Mouse (Mus musculus) cerebellum, adult 18-20 months (tissue): ENCODE data around the gene Slc1a5.

Source experiments
- DNase-seq, 2 experiments: peaks; one replicate each; pipeline ENCODE4 v3.0.0; 2021

Gene Slc1a5

DNA sequence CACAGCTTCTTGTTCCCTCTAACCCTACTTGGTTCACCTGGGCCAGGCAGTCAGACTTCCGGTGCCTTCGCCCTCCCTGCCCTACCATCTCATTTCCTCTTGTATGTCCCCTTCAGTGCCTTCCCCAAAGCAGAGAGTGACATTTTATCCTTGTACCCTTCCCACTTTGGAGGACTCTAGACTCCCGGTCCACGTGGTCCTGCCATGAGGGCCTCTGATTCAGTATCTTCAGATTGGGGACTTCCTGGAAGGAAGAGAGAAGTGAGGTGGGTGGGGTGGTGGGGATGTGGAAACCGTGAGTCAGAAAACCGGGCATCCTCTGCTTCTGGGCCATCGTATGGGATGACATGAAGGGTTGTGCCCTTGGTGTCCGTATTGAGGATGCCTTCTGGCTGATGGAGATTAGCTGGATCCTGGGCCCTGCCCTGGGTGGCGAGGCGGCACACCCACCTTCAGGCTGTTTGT, 2.1 kb downstream of the Slc1a5 start:
- no peak for DNase-seq

DNA sequence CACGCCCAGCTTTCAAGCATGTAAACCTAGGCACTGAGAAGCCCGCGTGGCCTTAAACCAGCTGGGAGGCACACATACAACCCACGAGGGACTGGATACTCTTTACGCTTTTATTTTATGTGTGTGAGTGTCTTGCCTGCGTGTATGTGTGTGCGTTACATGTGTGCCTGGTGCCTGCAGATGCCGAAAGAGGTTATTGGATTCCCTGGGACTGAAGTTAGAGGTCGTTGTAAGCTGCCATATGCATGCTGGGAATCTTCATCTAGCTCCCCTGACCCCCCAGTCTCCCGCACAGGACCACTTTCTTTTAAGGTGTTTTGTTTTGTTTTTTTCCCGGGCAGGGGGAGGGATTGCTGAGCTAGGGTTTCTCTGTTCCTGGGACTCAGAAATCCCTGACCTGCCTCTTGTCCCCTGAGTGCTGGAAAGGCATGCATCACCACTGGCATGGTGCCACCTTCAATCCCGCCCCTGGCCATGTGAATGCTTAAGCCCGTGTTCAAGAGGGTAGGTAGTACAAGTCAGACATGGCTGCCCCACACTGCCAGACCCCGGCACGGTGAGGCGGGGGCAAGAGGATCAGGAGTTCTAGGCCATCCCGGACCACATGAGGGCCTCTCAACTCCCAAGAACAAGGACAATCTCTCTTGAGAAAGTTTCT, 2.7 kb downstream of the Slc1a5 start:
- DNase-seq, result no peak

DNA sequence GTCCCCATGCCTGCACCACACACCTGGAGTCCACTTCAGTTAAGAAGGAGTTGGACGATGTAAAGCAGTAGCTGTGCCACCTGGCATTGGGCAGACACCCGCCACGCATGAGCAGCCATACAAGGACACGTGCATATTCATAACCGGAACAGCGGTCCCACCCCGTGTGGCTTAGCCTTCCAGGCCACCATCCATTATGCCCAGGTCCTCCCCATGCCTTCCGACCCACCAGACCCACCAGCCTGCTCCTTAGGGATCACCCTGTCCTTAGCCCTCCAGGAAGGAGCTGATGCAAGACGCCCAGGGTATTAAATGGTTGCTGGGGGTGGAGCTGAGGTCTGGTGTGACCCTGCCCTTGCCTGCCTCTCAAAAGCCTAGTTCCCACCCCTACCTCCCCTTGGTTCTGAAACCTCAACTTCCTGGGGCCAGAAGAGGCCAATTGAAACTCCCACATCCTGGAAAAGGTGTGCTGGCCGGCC, 3.4 kb downstream of the Slc1a5 start:
- DNase-seq, result no peak

GRCm38 (mm10) chr7:16785541-16786083, 4.5 kb downstream of the Slc1a5 start:
- DNase-seq, result no peak

GRCm38 (mm10) chr7:16792316-16792715, 11.2 kb downstream of the Slc1a5 start:
- no peak for DNase-seq

- DNase-seq, result no peak
These were observed 12.0 kb downstream of the Slc1a5 start for GRCm38 (mm10) chr7:16793010-16793725.

GRCm38 (mm10) chr7:16794886-16795285, 13.7 kb downstream of the Slc1a5 start:
- DNase-seq, result no peak

DNA sequence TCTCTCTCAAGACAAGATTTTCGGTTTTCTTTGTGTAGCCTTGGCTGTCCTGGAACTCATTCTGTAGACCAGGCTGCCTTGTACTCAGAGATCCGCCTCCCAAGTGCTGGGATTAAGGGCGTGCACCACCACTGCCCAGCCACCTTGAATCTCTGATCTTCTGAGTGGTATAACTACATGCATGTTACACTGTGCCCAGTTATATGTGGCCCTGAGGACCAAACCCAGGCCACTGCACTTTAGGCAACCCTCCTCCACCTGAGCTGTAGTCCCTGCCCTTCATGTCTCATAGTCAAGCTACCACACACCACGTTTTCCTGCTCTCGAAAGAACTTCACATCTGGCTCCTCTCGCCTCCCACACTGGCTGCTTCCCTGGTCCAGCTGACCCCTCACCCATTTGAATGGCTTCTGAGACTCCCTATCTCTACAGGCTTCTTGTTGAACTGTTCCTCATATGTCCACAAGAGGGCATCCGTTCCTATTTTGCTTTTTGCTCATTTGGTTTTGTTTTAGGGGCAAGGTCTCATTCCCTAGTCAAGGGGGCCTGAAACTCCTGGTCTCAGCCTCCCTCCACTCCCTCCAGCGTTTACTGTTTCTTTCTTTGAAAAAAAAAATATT, 23.4 kb downstream of the Slc1a5 start:
- peak in 1 of 2 experiments; percentile 21 for DNase-seq

- DNase-seq, result no peak
These were observed 26.8 kb downstream of the Slc1a5 start for GRCm38 (mm10) chr7:16807936-16808335.

GRCm38 (mm10) chr7:16808647-16809046, 27.5 kb downstream of the Slc1a5 start:
- DNase-seq, result no peak

GRCm38 (mm10) chr7:16809739-16810138, 28.6 kb downstream of the Slc1a5 start:
- DNase-seq, result peak; percentile 83

GRCm38 (mm10) chr7:16810399-16810919, 29.3 kb downstream of the Slc1a5 start:
- DNase-seq, result no peak

DNA sequence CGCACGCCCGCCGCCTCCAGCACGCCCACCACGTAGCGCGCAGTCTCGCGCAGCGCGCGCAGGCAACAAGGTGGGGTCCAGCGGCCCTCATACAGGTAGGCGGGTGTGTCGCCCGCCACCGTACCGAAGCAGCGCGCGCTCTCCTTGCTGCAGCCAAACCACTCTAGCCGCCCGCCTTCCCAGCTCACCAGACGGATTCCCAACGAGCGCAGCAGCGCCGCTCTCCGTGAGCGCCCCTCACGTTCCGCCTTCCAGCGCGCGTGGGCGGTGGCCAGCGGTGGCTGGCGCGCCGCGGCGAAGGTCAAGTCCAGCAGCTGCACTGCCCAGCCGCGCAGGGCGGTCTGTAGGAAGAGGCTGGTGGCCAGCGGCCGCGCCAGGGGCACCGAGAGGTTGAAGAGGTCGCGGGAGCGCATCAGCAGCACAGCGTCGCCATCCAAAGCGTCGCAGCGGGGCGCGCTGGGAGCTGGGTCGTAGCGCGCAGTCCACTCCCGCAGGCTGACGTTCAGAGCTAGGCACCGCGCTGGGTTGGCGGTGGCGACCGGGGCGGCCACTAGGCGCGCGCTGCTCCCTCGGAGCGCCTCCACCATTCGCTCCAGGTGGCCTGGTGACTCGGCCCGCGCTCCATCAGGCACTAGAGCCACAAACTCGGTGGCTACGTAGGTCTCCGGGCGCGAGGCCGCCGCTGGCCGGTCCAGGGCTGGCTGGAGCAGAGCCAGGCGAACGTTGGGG, 29.9 kb downstream of the Slc1a5 start:
- peak; percentile 54 to 69 for DNase-seq

DNA sequence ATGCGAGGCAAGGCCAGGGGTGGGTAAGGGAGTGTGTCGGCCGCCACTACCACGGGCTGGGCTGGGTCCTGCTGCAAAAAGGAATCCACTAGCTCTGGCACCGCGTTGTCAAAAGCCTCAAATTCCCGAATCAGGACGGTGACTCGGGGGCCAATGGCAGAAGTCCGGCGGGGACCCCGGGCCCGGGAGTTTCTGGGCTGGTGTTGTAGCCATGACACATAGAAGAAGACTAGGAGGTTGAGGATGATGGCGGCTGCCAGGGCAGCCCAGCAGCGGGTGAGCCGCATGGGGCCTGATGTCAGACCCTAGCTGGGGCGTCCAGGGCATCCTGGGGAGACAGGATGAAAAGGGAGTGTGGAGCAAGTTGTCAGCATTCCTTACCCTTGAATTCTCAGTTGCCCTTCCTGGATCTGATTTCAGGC, 30.5 kb downstream of the Slc1a5 start:
- no peak for DNase-seq

GRCm38 (mm10) chr7:16812505-16812904, 31.4 kb downstream of the Slc1a5 start:
- DNase-seq, result no peak

GRCm38 (mm10) chr7:16815351-16815941, 34.3 kb downstream of the Slc1a5 start, which contains the start of gene Strn4:
Strn4 (plus strand) TSS chr7:16815889.
- DNase-seq, result no peak

DNA sequence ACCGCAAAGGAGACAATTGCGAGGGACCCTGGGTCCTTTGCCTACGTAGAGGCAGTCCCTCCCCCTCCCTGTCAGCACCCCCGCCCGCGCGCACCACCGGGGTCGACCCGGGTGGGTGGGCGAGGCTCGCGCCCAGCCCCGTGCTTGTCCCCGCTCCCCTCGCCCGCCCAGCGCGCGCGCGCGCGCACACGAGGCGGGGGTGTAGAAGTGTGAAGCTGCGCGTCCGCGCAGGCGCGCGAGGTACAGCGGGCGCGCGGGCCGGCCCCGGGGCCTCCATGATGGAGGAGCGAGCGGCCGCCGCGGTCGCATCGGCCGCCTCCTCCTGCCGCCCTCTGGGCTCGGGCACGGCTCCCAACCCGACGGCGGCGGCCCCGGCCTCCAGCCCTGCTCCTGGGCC, 34.9 kb downstream of the Slc1a5 start:
- peak; percentile 74 to 89 for DNase-seq

DNA sequence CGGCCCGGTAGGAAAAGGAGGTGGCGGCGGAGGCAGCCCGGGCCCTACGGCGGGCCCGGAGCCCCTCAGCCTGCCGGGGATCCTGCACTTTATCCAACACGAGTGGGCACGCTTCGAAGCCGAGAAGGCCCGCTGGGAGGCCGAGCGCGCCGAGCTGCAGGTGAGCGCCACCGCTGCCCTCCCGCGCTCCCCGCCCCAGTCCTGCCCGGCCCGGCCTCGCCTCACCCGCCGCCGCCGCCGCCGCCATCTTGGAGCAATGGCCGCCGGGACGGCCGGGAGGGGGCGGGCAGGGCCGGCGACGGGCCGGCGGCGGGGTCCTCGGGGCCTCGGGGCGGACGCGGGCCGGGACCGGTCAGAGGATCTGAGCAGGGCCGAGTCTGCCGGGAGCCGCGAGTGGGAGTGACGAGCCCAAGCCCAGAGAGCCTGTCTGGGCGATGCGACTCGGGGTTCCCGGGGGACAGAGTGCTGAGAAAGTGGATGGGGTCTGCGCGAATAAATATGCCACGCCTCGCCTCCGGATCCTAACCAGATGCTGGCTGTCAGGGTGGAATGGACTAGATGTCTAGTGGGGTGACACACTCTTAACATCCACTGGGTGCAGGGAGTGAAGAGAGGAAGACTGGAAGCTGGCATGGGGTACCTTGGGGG, 35.5 kb downstream of the Slc1a5 start, which contains the start of gene Fkrp:
TSS of gene Fkrp (minus strand) at position 258 of the 648 bp plus-strand sequence.
- peak; percentile 55 to 80 for DNase-seq

DNA sequence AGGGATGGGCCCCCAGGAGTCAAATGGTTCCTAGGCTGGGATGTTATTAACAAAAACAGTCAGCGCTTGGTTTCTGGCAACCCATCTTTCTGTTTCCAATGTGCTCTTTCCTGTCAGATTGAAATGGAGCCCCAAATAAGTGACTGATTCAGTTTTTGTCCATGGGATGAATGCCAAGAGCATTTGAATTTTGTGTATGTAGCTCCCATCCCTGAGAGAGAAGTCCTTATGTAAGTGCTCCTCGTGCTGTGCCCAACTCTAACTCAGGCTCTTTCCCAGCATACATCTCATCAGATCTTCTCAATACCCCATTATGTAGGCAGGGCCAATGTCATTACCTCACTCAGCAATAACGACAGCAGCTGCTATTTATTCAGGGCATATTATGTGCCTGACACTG, 36.6 kb downstream of the Slc1a5 start:
- DNase-seq, result no peak

GRCm38 (mm10) chr7:16819794-16820193, 38.7 kb downstream of the Slc1a5 start:
- DNase-seq, result no peak

GRCm38 (mm10) chr7:16820271-16820763, 39.2 kb downstream of the Slc1a5 start:
- DNase-seq, result no peak
